Mouse (Mus musculus): ENCODE measurements around the gene Klrb1a.
"Not testable (repeated sequence)": the region's sequence is repeated elsewhere in the genome, so short reads cannot be mapped to it uniquely, and the experiment has no call there.

Gene Klrb1a

DNA sequence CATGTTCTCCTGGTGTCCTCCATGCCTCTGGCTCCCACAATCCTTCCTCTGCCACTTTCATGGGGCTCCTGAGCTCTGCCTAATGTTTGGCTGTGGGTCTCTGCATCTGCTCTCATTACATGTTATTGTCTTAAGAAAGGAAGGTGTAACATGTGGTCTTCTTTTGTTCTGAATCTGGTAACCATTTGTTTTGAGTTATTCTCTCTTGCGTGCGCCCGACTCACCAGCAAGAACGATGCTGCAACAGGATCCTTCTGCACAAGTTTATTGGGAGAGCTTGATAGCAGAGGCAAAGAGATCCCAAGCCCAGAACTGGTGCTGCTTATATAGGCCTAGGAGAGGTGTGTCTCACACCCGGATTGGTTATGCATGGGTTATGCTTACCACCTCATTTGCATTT, at the start of gene Klrb1a:
TSS of gene Klrb1a (minus strand) at position 101 of the 400 bp plus-strand sequence.
- not testable (repeated sequence) for DNase-seq (ENCODE audit: low read depth)

DNA sequence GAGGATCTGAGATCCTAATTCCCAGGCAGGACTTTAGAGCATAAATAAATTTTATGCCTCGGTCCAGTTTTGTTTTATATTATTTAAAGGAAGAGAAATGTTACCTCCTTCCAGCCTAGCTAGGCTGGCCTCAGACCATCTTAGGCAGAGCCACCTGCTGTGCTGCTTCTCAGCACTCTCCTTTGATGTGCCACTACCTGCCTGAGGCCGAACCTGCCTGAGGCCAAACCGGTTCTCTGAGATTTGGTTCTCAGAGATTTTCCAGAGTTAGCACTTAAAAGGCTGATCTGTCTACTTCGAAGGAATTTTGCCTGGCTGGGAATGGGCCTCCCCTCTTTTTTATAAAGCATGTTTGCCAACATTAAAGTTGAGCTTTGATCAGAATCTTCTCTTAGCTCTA, 46.6 kb upstream of the Klrb1a start:
- DNase-seq (ENCODE audit: low read depth): no peak

DNA sequence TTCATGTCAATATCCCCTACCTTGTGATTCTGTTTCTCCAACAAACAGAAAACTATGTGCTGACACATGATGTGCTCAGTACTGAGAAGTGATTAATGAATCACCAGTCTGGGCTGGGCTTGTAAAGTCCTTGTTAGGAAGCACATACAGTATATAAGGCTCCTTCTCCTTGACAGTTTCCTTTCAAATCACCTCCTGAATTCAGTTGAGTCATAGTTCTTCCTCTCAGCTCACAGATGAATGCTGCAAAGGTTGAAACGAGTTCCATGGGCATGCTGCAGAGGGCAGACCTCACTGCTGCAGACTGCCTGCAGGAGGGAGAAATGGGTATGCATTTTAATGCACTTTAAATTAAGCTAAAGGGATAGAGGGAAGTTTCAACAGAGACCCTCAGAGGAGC, 38.9 kb upstream of the Klrb1a start, which contains the start of gene Clec2h:
TSS of gene Clec2h (plus strand) at position 180 of the 400 bp plus-strand sequence.
- no peak for DNase-seq (ENCODE audit: low read depth)

DNA sequence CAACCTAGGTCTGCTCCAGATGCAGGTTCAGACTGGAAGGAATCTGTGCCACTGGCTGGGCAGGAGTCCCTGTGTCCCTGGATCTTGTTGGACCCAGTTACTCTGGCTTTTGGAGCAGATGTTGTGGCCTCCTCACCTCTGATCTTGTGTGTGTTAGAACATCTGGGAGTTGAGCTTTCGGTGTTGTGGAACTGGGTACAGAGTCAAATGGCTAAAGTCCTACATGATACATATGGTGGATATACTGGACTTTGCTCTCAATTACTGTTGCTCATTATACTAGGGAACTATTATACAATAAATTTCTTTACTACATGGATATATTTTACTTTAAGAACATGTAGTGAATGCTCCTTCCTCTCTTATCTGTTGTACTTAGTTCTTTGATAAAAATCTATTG, 37.9 kb upstream of the Klrb1a start:
- no peak for DNase-seq (ENCODE audit: low read depth)

DNA sequence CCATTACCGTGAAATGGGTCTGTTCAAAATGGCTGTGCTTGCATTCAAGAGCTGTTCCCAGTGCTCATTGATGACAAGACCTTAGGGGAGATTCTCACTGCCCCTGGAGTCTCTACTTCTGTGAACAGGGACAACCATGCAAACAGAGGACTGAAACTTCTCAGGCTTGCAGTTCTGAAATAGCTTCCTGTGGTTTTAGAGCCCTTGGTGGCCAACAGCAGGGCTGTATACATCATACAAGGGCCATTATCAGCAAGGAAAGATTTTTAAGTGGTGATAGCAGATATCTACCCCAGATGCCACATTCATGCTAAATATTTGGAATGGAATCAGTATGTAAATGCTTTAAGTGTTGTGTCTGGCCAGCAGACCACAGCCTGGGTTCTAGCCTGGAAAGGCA, 29.6 kb upstream of the Klrb1a start:
- DNase-seq (ENCODE audit: low read depth): no peak

DNA sequence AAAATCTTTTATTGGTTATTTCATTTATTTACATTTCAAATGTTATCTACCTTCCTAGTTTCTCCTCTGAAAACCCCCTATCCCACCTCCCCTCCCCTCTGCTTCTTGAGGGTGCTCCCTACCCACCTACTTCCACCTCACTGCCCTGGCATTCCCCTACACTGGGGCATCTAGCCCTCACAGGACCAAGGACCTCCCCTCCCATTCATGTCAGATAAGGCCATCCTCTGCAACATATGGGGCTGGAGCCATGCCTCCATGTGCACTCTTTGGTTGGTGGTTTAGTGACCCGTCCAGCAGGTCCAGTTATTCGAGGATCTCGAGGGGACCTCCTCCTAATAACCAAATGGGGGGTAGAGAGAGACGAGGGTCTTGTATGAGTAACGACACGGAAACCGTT, 27.5 kb upstream of the Klrb1a start:
- not testable (repeated sequence) for DNase-seq (ENCODE audit: low read depth)

DNA sequence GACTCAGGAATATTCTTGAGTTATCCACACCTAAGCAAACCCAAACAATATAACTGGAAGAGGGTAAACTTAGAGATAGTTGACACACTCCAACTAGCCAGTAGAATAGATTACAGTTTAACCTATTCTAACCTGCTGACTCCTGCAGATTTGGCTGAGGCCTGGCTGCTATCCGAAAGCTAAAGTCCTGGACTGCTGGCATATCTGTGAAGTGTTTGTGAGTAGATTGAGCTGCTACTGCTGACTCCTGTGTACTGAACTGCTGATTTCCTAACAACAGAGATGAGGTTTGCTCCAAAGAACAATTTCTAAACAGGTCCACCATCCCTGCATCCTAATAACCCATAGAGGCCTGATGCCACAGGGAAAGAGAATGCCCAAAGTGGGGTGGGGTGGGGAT, 26.9 kb upstream of the Klrb1a start:
- no peak for DNase-seq (ENCODE audit: low read depth)

DNA sequence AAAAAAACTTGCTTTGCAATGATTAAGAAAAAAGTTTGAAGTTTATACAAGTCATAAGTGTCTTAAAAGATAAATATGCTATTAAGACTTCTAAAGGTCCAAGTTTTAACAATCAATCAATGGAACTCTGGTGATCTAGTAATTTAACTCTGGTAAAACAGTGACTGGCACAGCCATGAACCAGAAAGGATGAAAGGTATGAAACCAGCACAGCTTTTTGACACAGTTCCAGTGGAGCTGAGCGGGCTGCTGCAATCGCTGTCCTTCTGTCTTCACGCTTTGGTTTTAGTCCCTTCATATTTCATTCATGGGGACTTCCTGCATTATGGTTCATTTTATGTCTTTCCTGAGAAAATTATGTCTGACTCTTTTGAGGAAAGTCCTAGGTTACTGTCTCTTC, 26.3 kb upstream of the Klrb1a start:
- no peak for DNase-seq (ENCODE audit: low read depth)

DNA sequence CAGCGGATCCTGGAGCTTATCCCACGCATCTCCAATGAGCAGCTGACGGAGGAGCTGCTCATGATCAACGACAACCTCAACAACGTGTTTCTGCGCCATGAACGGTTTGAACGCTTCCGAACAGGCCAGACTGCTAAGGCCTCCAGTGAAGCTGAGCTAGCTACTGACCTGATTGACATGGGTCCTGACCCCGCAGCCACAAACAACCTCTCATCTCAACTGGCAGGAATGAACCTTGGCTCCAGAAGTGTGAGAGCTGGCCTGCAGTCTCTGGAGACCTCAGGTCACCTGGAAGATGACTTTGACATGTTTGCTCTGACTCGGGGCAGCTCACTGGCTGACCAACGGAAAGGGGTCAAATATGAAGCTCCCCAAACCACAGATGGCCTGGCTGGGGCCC, 22.4 kb upstream of the Klrb1a start:
- DNase-seq (ENCODE audit: low read depth): not testable (repeated sequence)

DNA sequence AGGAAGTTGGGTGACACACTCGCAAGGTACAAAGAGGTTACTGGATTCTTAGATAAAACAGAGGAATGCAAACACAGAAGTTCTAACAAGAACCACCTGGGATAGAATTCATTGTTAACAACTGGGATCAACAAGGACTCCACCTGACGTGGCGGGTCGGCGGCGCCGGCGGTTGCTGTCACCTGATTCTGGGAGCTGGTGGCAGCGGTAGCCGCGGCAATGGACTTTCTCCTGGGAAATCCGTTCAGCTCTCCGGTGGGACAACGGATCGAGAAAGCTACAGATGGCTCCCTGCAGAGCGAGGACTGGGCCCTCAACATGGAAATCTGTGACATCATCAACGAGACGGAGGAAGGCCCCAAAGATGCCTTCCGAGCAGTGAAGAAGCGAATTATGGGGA, 21.4 kb upstream of the Klrb1a start:
- not testable (repeated sequence) for DNase-seq (ENCODE audit: low read depth)

DNA sequence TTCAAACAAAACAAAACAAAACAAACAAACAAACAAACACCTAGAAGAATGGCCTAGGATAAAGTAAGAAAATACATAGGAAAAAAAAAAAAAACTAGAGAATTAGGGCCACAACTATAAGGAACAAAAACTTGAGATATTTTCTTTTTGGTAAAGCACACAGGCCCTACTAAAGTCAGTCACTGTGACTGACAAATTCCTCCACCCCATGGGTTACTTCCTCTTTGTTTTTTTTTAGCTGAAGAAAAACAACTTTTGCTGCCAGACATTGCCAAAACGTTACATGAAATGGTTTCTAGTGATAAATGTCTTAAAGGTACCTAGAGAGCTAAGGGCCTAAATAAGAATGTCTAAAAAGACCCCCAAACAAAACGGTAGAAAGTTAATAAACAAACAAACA, 20.7 kb upstream of the Klrb1a start:
- DNase-seq (ENCODE audit: low read depth): no peak

DNA sequence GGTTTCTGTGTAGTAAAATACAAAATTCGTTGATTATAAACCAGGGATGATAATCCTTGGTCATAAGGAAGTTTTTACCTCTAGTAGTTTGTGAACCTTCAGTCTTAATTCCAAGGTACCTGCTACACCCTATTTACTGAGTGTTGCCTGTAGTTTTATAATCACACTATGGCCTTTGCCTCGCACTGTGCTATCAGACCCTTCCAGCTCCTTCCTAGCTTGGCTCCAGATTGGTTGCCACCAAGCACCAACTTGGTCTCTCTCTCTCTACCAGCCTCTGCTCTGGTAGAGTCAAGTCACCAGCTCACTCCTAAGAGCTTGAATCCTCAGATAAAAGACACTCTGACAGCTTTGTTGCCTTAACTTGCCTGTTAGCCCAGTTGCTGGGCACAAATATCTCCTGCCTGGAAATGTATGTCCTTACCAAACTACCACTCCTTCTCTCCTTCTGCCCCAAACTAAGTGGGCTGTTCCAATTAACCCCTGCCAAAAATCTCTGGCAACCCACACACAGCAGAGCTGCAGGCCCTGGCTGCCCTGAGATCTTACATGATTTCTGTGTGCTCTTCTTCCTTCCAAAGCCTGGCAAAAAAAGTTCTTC, 17.9 kb upstream of the Klrb1a start:
- no peak for DNase-seq (ENCODE audit: low read depth)

DNA sequence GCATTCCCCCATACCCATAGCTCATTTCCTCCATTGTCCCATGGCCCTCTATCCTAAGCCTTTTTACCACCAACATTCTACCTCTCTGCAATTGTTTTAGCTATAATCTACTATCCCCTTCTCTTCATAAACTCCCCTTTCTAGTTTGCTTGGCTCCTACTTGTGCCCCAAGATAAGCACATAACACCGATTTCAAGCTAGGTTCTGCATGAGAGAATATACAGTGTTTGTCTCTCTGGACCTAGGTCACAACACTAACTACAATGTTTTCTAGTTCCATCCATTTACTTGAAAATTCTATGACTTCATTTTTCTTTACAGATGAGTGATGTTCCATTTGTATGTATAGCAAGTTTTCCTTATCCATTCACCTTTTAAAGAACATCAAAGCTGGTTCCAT, 17.3 kb upstream of the Klrb1a start:
- DNase-seq (ENCODE audit: low read depth): no peak

DNA sequence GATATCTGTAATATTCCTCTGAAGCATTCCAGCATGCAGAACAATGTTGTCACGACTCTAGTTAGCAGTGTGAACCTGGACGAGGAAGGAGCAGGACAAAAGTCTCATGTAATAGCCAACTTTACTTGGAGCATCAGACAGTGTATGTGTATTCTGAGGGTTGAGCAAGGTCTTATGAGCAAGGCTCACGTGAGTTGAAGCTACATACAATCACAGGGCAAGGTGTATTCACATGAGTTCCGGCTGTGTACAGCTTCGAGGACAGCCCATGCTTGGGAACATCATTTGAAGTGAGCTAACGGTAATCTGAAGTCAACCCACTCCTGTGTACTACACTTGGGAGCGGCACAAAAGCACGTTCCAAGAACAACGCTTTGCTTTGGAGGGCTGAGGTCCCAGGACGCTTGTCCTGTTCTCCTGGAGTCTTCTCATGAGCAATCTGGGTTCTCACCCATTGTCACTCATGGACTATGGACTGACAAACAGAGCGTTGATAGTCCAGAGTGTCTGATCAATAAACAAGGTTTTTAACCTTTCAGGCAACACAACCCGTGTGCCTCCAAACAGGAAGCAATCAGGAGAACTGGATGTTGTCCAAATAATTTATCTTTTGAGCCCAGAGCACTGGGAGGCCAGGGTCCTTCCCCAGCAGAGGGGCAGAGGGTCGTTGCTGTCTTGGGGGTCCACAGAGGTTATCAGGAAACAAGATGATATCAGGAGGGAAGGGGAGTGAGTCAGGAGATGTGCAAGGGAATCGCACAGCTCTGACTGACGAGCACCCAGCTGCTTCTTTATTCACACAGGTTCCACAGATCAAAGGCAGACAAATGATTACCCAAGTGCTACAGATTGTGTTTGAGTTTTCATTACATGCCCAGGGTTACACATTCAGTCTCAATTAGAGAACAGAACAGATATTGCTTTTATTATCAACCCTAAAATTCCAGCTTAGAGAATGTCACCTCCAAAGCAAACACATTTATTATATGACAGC, 7.9 kb upstream of the Klrb1a start:
- not testable (repeated sequence) for DNase-seq (ENCODE audit: low read depth)

DNA sequence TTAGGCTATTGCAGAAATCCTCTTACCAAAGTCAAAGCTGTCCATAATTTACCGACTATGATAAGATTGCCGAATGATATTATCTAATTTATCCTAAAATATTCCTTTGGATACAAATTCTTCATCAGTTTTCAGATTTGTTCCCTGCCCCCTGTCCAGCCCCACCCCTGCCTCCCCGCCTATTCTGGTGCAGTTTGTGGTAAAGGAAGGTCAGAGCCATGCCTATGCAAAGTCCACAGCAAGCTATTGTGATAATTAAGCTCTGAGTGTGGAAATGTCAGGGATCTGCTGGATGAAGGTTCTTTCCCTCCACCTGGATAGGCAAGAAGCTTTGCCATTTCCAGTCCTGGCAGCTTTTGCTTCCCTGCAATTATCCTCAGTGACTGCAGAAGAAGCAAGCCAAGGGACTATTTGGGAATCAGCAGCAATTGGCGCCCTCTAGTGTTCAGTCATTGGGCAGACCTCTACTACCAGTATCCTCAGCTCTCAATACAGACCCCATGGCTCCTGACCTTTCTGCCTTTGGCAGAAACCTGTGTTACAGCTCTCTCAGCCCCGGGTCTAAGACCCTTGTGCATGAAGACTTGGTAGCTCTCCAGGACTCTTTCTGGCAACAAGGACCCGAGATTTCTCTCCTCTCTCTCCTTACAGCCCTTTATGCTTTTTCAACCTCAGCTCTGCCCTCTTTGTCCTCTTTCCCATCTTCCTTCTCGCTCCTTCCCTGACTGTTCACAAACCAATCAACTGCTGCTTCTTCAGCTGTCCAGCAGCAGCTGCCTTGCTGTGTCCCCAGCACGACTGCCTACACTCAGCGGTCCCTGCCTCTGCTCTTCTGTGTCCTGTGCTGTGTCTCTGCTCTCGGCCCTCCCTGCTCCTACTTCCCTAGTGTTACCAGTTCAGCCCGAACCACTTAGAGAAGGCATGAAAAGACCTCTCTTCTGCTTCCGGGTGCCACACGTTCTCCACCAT, 6.7 kb upstream of the Klrb1a start:
- DNase-seq (ENCODE audit: low read depth): peak; percentile 13

DNA sequence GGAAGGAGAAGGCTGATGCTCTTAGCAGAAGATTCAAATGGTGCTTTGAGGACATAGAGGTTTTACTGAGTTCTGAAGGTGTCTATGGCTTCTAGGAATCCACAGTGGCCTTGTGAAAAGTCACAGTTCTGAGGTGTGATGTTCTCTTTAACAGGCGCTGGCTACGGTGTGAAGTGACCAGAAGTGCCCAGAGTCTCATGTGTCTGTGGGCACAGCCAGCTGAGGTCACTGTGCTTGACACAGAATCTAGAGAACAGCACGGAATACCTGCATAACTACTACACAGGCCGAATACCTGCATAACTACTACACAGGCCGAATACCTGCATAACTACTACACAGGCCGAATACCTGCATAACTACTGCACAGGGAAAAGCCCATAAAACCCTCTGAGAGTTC, 1.9 kb upstream of the Klrb1a start:
- not testable (repeated sequence) for DNase-seq (ENCODE audit: low read depth)

DNA sequence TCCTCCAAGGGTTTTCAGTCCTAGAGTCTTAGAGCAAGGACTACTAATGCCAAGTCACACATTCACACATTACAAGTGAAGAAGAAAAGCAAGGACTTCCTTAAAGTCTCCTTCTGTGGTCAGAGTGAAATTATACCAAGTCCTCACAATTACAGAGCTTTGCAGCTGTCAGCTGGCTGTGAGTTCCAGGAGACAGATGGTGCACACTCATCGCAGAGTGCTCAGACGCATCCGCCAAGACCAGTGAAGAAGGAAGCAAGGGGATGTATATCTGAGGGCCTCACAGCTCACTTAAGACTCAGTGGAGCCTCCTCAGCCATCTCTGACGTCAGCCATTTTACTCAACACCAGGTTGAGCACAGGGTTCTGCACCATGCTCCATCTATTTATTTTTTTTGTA, 1.1 kb upstream of the Klrb1a start:
- no peak for DNase-seq (ENCODE audit: low read depth)

DNA sequence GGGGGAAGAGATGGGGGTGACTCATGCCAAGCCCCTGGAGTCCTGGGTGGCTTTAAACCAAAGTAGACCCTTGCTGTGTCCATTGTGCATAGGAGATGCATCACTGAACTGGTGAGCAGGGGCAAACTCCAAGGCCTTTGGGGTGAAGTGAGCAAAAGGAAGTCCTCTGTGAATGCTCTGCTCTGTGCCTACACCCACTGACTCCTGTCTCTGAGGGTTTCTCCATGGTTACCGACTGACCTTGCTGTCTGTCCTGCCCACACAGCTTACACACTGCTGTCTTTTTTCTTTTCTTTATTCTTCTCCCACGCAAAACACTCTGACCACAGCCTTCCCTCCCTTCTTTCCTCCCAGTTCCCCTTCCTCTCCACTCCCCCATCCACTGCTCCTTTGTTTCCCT, 600 bp downstream of the Klrb1a start:
- DNase-seq (ENCODE audit: low read depth): no peak

DNA sequence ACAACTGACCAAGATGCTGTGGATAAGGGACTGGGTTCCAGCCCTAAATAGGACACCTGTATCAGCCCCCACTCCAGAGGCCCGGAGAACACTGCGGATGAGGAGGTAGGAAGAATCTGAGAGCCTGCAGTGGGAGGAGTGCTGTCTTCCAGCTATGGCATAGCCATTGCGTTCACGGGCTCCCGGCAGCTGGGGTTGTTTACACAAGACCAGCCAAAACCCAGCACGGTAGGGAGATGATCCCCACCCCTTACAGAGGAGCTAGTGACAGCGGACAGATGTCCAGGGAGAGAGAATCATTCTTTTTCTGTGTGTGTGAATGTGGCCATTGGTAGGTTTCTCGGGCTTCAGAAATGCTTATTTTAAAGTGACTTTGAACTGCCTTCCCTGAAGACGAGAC, 17.0 kb downstream of the Klrb1a start:
- no peak for DNase-seq (ENCODE audit: low read depth)

DNA sequence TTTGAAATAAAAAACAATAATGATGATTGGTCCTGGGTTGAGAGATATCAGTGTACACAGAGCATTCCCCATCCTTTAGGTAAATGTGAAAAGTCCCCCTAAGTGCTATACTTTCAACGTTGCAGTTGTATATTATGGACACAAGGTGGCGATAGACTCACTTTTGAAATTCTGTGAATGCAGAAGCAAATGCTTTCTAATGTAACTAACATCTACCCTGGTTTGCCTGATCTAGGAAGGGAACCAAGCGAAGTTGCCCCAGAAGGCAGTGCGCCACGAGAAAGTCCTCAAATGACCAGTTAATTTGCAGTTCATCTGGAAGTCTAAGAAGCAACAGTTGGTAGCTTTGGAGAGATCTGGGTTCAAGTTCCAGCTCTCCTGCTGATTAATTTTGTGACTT, 18.8 kb downstream of the Klrb1a start:
- DNase-seq (ENCODE audit: low read depth): no peak

DNA sequence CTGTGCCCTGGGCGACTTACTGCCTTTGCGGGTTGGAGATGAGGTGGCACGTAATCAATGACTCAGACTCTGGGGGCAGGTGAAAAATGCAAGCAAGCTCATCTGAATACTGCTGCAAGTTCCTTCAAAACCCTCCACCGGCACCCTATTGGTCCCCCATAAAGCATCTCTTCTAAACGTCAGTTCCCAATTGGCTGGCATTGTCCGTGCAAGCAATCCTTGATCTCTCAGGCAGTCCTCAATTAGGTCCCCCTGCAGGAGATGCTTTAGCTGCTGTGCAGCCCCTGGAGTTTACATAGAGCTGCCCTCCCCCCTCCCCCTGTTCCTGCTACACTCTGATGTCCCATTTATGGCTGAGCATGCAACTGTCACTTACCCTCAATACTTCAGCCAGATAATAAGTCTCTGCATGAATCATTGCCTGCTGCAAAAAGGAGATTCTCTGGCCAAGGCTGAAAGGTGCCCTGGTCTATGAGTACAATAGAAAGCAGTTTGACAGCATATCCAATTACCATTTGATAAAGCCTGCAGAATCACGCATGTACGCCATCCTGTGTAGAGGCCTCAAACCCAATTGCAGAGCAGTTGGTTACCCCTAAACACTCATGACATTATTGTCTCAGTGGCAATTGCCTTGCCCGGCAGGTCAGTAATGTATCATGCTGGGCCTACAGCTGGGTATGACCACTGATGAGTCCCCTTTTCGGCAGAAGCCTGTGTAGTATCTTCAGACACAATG, 20.7 kb downstream of the Klrb1a start:
- DNase-seq (ENCODE audit: low read depth): no peak

Measured in c-Kit-positive CD71-positive TER-119-negative erythroid progenitor cells, embryonic 14.5 days (primary cell).